Mouse (Mus musculus): ENCODE results near the gene Tpx2. TPM values are rescaled to one million over a fixed set of nuclear protein-coding genes. Genes with fewer than 3 reads are reported as not detected.

The Tpx2 gene
- total RNA-seq, 2 experiments from 2014 or later, result 1.2 to 2.3 TPM

DNA sequence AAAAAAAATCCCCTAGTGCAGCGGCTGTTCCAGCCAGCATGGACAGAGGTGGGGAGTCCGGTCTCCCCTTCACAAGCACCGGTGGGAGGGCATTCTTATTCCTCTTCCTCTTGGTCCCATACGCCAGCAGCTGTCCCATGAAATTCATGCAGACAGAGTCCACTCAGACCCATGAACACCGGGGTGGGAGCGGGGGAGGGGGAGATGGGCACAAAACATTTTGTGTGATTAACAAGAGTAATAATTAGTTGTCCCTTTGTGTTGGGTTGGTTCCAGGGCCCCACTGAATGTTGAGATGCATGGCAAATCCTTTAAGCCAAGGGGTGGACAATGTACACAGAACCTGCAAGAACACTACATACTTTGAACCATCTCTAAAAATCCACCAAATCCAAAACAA is 93.3 kb downstream of the Tpx2 start:
- DNase-seq (ENCODE audit: low spot score in 2 of 2), result no peak

DNA sequence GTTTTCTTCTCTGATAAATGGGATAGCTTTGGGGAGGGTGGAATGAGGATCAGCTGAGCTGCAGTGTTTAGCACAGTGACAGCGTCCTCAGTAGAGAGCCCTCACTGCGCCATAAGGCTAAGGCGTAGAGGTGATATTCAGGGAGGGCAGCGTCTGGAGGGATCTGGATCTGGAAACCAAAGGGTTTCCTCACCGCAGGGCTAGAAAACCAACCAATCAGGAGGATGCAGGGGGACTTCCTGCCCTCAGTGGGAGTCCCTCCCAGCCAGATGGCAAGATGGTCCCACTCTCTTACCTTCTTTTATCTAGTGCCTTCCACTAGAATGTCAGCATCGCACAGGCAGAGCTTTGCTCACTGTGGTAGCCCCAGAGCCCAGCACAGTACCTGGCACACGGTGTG is 94.0 kb downstream of the Tpx2 start:
- DNase-seq (ENCODE audit: low spot score in 2 of 2), result no peak

DNA sequence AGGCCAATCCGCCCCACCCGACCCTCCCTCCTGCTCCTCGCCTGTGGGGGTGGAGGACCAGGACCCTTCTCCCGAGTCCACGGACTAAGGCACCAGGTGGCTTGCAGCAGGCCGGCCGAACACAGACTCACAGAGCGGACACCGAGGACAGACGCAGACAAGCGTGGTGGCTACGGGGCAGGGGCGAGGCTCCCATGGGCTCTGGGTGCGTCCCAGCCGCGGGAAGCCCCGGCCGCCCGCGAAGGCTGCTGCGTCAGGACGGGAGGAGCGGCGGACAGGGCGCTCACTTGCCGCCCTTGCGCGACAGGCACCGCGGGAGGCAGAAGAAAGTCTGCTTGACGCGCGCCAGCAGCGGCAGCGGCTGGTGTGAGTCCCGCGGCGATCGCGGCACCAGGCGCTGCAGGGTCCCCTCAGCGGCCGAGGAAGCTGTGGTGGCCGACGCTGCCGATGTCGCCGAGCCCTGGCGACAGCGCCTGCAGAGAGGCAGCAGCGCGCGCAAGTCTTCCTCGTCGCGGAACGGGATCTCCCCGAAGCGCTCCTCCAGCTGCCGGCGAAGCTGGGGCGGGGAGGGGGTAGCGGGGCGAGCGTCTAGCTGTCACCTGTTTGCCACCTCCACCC is 95.2 kb downstream of the Tpx2 start:
- no peak for DNase-seq (ENCODE audit: low spot score in 2 of 2)

DNA sequence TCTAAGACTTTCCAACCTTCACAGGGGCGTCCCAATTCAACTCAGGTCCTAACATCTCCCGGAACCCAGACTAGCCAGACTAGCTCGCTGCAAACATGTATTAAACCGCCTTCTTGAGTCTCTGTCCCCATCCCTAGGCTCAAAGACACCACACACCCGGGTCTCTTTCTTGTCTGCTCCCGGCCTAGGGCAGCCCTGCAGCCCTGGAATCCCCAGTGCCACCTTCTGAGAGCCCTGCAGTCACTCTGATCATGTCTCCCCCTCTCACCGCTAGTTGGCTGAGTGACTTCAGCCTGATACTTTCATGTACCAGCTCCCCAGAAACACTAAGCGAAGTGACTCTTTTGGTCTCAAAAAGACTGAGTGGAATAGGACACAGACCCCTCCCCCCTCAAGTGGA is 95.8 kb downstream of the Tpx2 start:
- DNase-seq (ENCODE audit: low spot score in 2 of 2), result no peak

DNA sequence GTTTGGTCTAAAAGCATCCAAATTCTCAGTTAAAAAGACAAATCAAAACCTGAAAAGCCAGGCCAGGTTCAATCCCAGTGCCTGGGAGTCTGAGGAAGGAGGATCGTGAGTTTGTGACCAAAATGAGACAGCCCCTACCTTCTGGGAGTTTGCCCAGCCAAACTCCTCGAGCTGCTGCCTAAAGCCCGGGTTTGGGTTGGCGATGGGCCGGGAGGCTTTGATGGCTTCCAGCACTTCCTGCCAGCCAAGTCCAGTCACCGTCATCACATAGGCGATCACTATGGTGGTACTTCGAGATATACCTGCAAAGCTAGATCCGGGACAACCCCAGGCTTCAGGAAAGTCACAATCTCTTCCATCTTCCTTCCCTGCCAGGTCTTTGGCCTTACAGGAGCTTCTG is 96.2 kb downstream of the Tpx2 start:
- no peak for DNase-seq (ENCODE audit: low spot score in 2 of 2)

Small RNAs within 50 kb of the gene (microRNA-seq; reads per million reads assigned to microRNA genes)
- gene Mir5622 (ENCODE audit: borderline number of aligned reads in 2 of 2), result 0 reads per million in 2 experiments

Other genes starting within 250 kb of the Tpx2 start
- gene Defb45, start 248.6 kb upstream of the Tpx2 start, total RNA-seq (2021), result not detected
- gene Defb36, start 243.6 kb upstream of the Tpx2 start, total RNA-seq (2021), result not detected
- 1 to 10 TPM; 1.5 to 2.4 TPM for gene Defb25, start 224.9 kb upstream of the Tpx2 start, total RNA-seq (2021)
- gene Rem1, start 221.0 kb upstream of the Tpx2 start, total RNA-seq (2021), result 10 to 100 TPM in 1 of 2 experiments, 1 to 10 TPM in 1; 8.9 to 13.5 TPM
- gene H13, start 178.5 kb upstream of the Tpx2 start, total RNA-seq (2021), result 100 to 1,000 TPM; 151 to 170 TPM
- gene Mcts2, start 160.9 kb upstream of the Tpx2 start, total RNA-seq (2021), result 10 to 100 TPM; 23.5 to 25.8 TPM
- 10 to 100 TPM; 51.8 to 93.4 TPM for gene Id1, start 111.7 kb upstream of the Tpx2 start, total RNA-seq (2021)
- gene Cox4i2, start 93.8 kb upstream of the Tpx2 start, total RNA-seq (2021), result 1 to 10 TPM; 2.5 to 3.8 TPM
- gene Bcl2l1, start 16.2 kb upstream of the Tpx2 start, total RNA-seq (2021), result 10 to 100 TPM; 63.6 to 73.5 TPM
- not detected for gene Mylk2, start 63.4 kb downstream of the Tpx2 start, total RNA-seq (2021)
- 1 to 10 TPM; 2.3 to 3.5 TPM for gene Foxs1, start 85.2 kb downstream of the Tpx2 start, total RNA-seq (2021)
- gene Dusp15, start 103.7 kb downstream of the Tpx2 start, total RNA-seq (2021), result 1 to 10 TPM; 1.2 to 2.6 TPM
- gene Ttll9, start 114.5 kb downstream of the Tpx2 start, total RNA-seq (2021), result under 1 TPM; 0.16 to 0.60 TPM
- 100 to 1,000 TPM; 187 to 200 TPM for gene Pdrg1, start 167.5 kb downstream of the Tpx2 start, total RNA-seq (2021)
- 1 to 10 TPM in 1 of 2 experiments, under 1 TPM in 1; 0.86 to 1.3 TPM for gene Xkr7, start 183.9 kb downstream of the Tpx2 start, total RNA-seq (2021)
- gene Ccm2l, start 218.0 kb downstream of the Tpx2 start, total RNA-seq (2021), result 10 to 100 TPM; 10.2 to 10.7 TPM

All from adrenal gland, adult 18-20 months (tissue).